Mouse (Mus musculus): ENCODE measurements around the gene Faxc. TPM values are rescaled to one million over a fixed set of nuclear protein-coding genes. Genes with fewer than 3 reads are reported as not detected.

Gene Faxc
- polyA plus RNA-seq, 1 experiment from 2014 or later: 4.6 TPM

DNA sequence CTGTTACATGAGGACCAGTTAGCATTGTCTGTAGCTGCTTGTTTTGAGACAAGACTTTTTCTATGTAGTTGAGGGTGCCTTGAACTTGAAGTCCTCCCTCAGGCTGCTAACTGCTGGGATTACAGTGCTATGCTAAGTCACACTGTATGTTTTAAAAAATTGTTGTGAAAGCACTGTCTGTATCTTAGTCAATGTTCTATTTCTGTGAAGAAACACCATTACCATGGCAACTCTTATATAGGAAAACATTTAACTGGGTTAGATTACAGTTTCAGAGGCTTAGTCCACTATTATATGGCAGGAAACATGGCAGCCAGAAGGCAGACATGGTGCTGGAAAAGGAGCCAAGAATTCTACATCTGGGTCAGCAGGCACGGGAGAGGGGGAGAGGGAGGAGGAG is 40.8 kb downstream of the Faxc start:
- Histone ChIP-seq H3K4me2 (no peak overlapping the region), H3K36me3 (no peaks in the 10 kb centered on the region), H3K9ac (no peak overlapping the region), H3K27me3 (no peaks in the 10 kb centered on the region), H3K4me3 (replicated peaks) (no peak overlapping the region), H3K4me1 (no peaks in the 10 kb centered on the region), H3K9me3 (replicated peaks) (no peaks in the 10 kb centered on the region), H3K27ac (no peak overlapping the region)
- WGBS: 30% methylated on average over 1 of the region's 1 CpGs
- no peak for ATAC-seq (replicated peaks; ENCODE audit: low FRiP score)

- Histone ChIP-seq H3K9ac (no peak overlapping the region), H3K9me3 (replicated peaks) (no peaks in the 10 kb centered on the region), H3K4me1 (no peaks in the 10 kb centered on the region), H3K36me3 (no peaks in the 10 kb centered on the region), H3K27ac (no peak overlapping the region), H3K27me3 (no peaks in the 10 kb centered on the region), H3K4me3 (replicated peaks) (no peak overlapping the region), H3K4me2 (no peak overlapping the region)
- ATAC-seq (replicated peaks; ENCODE audit: low FRiP score): no peak
- WGBS: 27% methylated on average over 3 of the region's 3 CpGs
These were observed 43.0 kb downstream of the Faxc start for GRCm38 (mm10) chr4:21974126-21974525.

GRCm38 (mm10) chr4:21980471-21980870 is 49.3 kb downstream of the Faxc start:
- Histone ChIP-seq H3K4me2 (no peak overlapping the region), H3K4me1 (no peaks in the 10 kb centered on the region), H3K27me3 (no peaks in the 10 kb centered on the region), H3K36me3 (0 out of 2 replicates have a peak, but pooled peaks cover 6% of the 10 kb centered on the region), H3K9ac (no peak overlapping the region), H3K27ac (no peak overlapping the region), H3K9me3 (replicated peaks) (no peaks in the 10 kb centered on the region), H3K4me3 (replicated peaks) (no peak overlapping the region)
- no peak for ATAC-seq (replicated peaks; ENCODE audit: low FRiP score)
- 58% methylated on average over 4 of the region's 4 CpGs for WGBS

- Histone ChIP-seq H3K27me3 (no peaks in the 10 kb centered on the region), H3K4me2 (no peak overlapping the region)
- ATAC-seq (replicated peaks; ENCODE audit: low FRiP score): no peak
These were observed 51.3 kb downstream of the Faxc start for GRCm38 (mm10) chr4:21982449-21982848.

GRCm38 (mm10) chr4:21986857-21987256 is 55.7 kb downstream of the Faxc start:
- Histone ChIP-seq H3K27ac (no peak overlapping the region), H3K27me3 (no peaks in the 10 kb centered on the region), H3K4me1 (no peaks in the 10 kb centered on the region), H3K9me3 (replicated peaks) (no peaks in the 10 kb centered on the region), H3K4me2 (no peak overlapping the region), H3K9ac (no peak overlapping the region), H3K4me3 (replicated peaks) (no peak overlapping the region), H3K36me3 (0 out of 2 replicates have a peak, but pooled peaks cover 6% of the 10 kb centered on the region)
- WGBS: 79% methylated on average over 8 of the region's 8 CpGs
- ATAC-seq (replicated peaks; ENCODE audit: low FRiP score): no peak

More at GRCm38 (mm10) chr4:21982449-21982848, 51.3 kb downstream of the Faxc start:
- Histone ChIP-seq H3K9ac (no peak overlapping the region), H3K4me1 (no peaks in the 10 kb centered on the region), H3K36me3 (0 out of 2 replicates have a peak, but pooled peaks cover 6% of the 10 kb centered on the region), H3K9me3 (replicated peaks) (no peaks in the 10 kb centered on the region), H3K27ac (no peak overlapping the region), H3K4me3 (replicated peaks) (no peak overlapping the region)
- WGBS: 98% methylated on average over 9 of the region's 9 CpGs

DNA sequence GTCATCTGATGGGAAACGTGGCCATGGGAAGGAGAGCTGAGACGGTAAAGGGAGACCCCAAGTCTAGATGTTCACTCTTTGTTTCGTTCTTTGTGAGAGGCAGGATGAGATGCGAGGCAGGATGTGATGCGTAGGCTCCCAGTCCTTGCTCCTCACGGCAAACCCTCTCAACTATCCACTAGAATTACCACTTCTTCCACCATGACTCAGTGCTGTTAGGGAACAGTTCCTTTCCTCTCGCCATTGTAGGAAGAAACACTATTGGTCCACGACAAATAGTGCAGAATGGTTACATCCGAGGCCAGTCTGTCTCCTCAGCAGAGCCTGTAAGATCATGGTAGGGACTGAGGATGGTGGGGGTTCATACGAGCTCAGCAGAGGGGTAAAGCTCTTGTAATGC is 56.3 kb downstream of the Faxc start:
- Histone ChIP-seq H3K4me1 (no peaks in the 10 kb centered on the region), H3K27me3 (no peaks in the 10 kb centered on the region), H3K4me3 (replicated peaks) (no peak overlapping the region), H3K36me3 (0 out of 2 replicates have a peak, but pooled peaks cover 4% of the 10 kb centered on the region), H3K9ac (no peak overlapping the region), H3K4me2 (no peak overlapping the region), H3K9me3 (replicated peaks) (no peaks in the 10 kb centered on the region), H3K27ac (no peak overlapping the region)
- ATAC-seq (replicated peaks; ENCODE audit: low FRiP score): no peak
- WGBS: 86% methylated on average over 10 of the region's 10 CpGs

GRCm38 (mm10) chr4:21989571-21990091 is 58.5 kb downstream of the Faxc start:
- ATAC-seq (replicated peaks; ENCODE audit: low FRiP score): no peak
- WGBS: 87% methylated on average over 3 of the region's 3 CpGs
- Histone ChIP-seq H3K9ac (no peak overlapping the region), H3K36me3 (peaks cover 10% of the 10 kb centered on the region; the same call in 1 of the 2 replicates), H3K27me3 (no peaks in the 10 kb centered on the region), H3K9me3 (replicated peaks) (no peaks in the 10 kb centered on the region), H3K4me1 (no peaks in the 10 kb centered on the region), H3K4me3 (replicated peaks) (no peak overlapping the region), H3K4me2 (no peak overlapping the region), H3K27ac (no peak overlapping the region)

DNA sequence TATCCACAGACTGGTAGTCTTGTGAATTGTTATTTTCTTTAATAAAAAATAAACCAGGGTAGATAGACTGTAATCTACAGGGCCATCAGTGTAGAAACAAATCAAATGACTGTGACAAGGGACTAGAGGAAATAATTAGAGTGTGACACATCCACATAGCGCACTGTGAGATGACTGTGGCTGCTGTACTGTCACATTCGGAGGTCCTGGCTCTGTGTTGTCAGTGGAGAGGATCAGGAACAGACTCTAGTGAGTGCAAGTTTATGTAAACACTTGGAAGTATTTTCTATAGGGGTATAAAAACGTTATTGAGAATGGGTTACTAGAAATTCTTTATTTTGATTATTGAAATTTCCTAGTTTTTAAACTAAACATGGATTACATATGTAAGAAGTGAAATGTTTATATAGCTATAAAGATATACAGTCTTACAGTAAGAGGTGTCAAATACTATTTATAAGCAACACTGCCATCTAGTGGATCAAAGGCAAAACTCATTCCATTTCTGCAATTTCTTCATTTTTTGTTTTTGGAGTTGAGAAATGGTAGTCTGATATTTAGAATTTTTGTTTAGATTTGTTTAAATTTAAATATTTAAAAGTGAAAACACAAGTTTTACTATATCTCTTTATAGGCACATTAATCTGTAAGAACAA is 59.6 kb downstream of the Faxc start:
- H3K9me3 ChIP-seq (replicated peaks): no peaks in the 10 kb centered on the region
- H3K9ac ChIP-seq: no peak overlapping the region
- H3K27ac ChIP-seq: no peak overlapping the region
- no peak for ATAC-seq (replicated peaks; ENCODE audit: low FRiP score)
- 45% methylated on average over 3 of the region's 3 CpGs for WGBS
- no peak overlapping the region for H3K4me2 ChIP-seq
- H3K36me3 ChIP-seq: peaks cover 10% of the 10 kb centered on the region; the same call in 1 of the 2 replicates
- H3K4me1 ChIP-seq: no peaks in the 10 kb centered on the region
- no peaks in the 10 kb centered on the region for H3K27me3 ChIP-seq
- H3K4me3 ChIP-seq (replicated peaks): no peak overlapping the region

- WGBS: 16% methylated on average over 9 of the region's 9 CpGs
- no peaks in the 10 kb centered on the region for H3K9me3 ChIP-seq (replicated peaks)
- H3K36me3 ChIP-seq: no peaks in the 10 kb centered on the region
- H3K4me1 ChIP-seq: no peaks in the 10 kb centered on the region
- no peaks in the 10 kb centered on the region for H3K27me3 ChIP-seq
- no peak overlapping the region for H3K9ac ChIP-seq
- H3K4me3 ChIP-seq (replicated peaks): no peak overlapping the region
- 0 out of 2 replicates have a peak, but pooled peaks have one; percentile 49 for ATAC-seq (replicated peaks; ENCODE audit: low FRiP score)
- H3K4me2 ChIP-seq: no peak overlapping the region
- H3K27ac ChIP-seq: no peak overlapping the region
These were observed 86.7 kb downstream of the Faxc start for GRCm38 (mm10) chr4:22017656-22018379.

GRCm38 (mm10) chr4:22018414-22018813 is 87.3 kb downstream of the Faxc start:
- no peak for ATAC-seq (replicated peaks; ENCODE audit: low FRiP score)
- Histone ChIP-seq H3K9me3 (replicated peaks) (no peaks in the 10 kb centered on the region), H3K9ac (no peak overlapping the region), H3K27ac (no peak overlapping the region), H3K4me2 (no peak overlapping the region), H3K4me1 (no peaks in the 10 kb centered on the region), H3K36me3 (no peaks in the 10 kb centered on the region), H3K4me3 (replicated peaks) (no peak overlapping the region), H3K27me3 (no peaks in the 10 kb centered on the region)
- WGBS: 47% methylated on average over 5 of the region's 5 CpGs

DNA sequence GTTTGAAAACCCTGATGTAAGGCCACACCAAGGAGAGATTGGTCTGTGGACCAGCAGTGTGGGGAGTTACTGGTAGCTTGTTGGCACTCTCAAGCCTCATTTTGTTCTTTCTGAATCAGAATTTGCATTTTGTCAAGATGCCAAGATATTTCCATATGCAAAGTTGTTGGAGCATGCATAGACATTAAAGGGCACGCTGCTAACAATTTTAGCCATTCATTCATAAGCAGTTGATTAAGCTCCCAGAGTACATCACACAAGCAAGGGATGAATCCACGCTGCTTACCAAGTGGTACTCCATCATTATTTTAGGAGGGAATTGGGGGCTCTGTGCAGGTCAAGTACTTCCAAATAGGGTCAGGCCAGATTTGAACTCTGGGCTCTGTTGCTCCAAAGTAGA is 98.8 kb downstream of the Faxc start:
- no peak overlapping the region for H3K4me3 ChIP-seq (replicated peaks)
- no peak for ATAC-seq (replicated peaks; ENCODE audit: low FRiP score)
- 80% methylated on average over 2 of the region's 2 CpGs for WGBS
- no peaks in the 10 kb centered on the region for H3K27me3 ChIP-seq
- no peaks in the 10 kb centered on the region for H3K36me3 ChIP-seq
- H3K4me2 ChIP-seq: no peak overlapping the region
- no peaks in the 10 kb centered on the region for H3K9me3 ChIP-seq (replicated peaks)
- no peaks in the 10 kb centered on the region for H3K4me1 ChIP-seq
- no peak overlapping the region for H3K9ac ChIP-seq
- H3K27ac ChIP-seq: no peak overlapping the region

Data from kidney, embryonic 15.5 days (tissue).